Mouse (Mus musculus) granulocyte monocyte progenitor cell, adult 5-6 weeks (primary cell): Measurements from ENCODE around the gene Nyx. TPM values are rescaled to one million over a fixed set of nuclear protein-coding genes. Genes with fewer than 3 reads are reported as not detected.

Source experiments
- ATAC-seq: replicated peaks from 2 replicates; pipeline ENCODE4 v1.8.0; 2016; ENCODE audit warnings: mild to moderate bottlenecking, moderate TSS enrichment, inconsistent platforms; ENCODE audit not compliant: poor library complexity, severe bottlenecking
- total RNA-seq, 2 experiments: library from RNA; stranded (forward) in 1 of 2; stranded (reverse) in 1 of 2; fragments of 200-712, 200-1000 nt in 1 of 2; fragments of >200 nt in 1 of 2; fragmentation: Nextera tagmentation in 1 of 2; gene quantifications; 2 replicates each; pipeline ENCODE4 v1.2.3; 2014 to 2017

Nyx gene
- total RNA-seq, 2 experiments from 2014 or later = not detected

- no peak for ATAC-seq
Measured at GRCm38 (mm10) chrX:13489761-13490160, 23.9 kb downstream of the Nyx start.

- no peak for ATAC-seq
Measured at GRCm38 (mm10) chrX:13490941-13491340, 25.0 kb downstream of the Nyx start.

GRCm38 (mm10) chrX:13492922-13493321 lies 27.0 kb downstream of the Nyx start:
- peak; percentile 61 for ATAC-seq

GRCm38 (mm10) chrX:13494892-13495703 lies 29.2 kb downstream of the Nyx start:
- no peak for ATAC-seq

- peak; percentile 57 for ATAC-seq
Measured at GRCm38 (mm10) chrX:13500284-13500683, 34.4 kb downstream of the Nyx start.

GRCm38 (mm10) chrX:13502862-13503375 lies 37.0 kb downstream of the Nyx start:
- ATAC-seq = no peak

- ATAC-seq = no peak
Measured at GRCm38 (mm10) chrX:13504389-13504788, 38.5 kb downstream of the Nyx start.

- ATAC-seq = peak; percentile 67
Measured at GRCm38 (mm10) chrX:13506376-13506775, 40.5 kb downstream of the Nyx start.

- no peak for ATAC-seq
Measured at GRCm38 (mm10) chrX:13513127-13513526, 47.2 kb downstream of the Nyx start.

GRCm38 (mm10) chrX:13513864-13514263 lies 48.0 kb downstream of the Nyx start:
- no peak for ATAC-seq

- ATAC-seq = no peak
Measured at GRCm38 (mm10) chrX:13516451-13516850, 50.5 kb downstream of the Nyx start.

- peak; percentile 95 for ATAC-seq
Measured at GRCm38 (mm10) chrX:13518019-13518418, 52.1 kb downstream of the Nyx start.

GRCm38 (mm10) chrX:13518781-13519407 lies 53.0 kb downstream of the Nyx start:
- no peak for ATAC-seq

- peak; percentile 38 for ATAC-seq
Measured at GRCm38 (mm10) chrX:13519408-13519783, 53.5 kb downstream of the Nyx start.

GRCm38 (mm10) chrX:13520566-13520965 lies 54.7 kb downstream of the Nyx start:
- ATAC-seq = no peak

GRCm38 (mm10) chrX:13521288-13521687 lies 55.4 kb downstream of the Nyx start:
- ATAC-seq = no peak

Other genes starting within 250 kb of the Nyx start
- gene Ddx3x, start 185.1 kb upstream of the Nyx start, total RNA-seq (2014; fragmentation: Nextera tagmentation) = 150 and 178 TPM in 2 replicates
- 451 and 491 TPM in 2 replicates for gene Ddx3x, start 185.1 kb upstream of the Nyx start, total RNA-seq (2017)
- not detected in 2 replicates for gene Gpr34, start 166.0 kb downstream of the Nyx start, total RNA-seq (2014; fragmentation: Nextera tagmentation)
- 1.4 TPM in 1 of 2 replicates, not detected in the other for gene Gpr34, start 166.0 kb downstream of the Nyx start, total RNA-seq (2017)
- not detected in 2 replicates for gene Gpr82, start 195.3 kb downstream of the Nyx start, total RNA-seq (2014; fragmentation: Nextera tagmentation)
- not detected in 2 replicates for gene Gpr82, start 195.3 kb downstream of the Nyx start, total RNA-seq (2017)